Mouse (Mus musculus): ENCODE data around the gene Chdh. TPM values are rescaled to one million over a fixed set of nuclear protein-coding genes. Genes with fewer than 3 reads are reported as not detected.

Chdh gene
- polyA plus RNA-seq, 1 experiment from 2014 or later, result 1.2 TPM

- Histone ChIP-seq H3K9me3 (replicated peaks; ENCODE audit: control insufficient read depth, low read length) (no peaks in the 10 kb centered on the region), H3K4me1 (ENCODE audit: control insufficient read depth, insufficient read depth, low read length) (0 out of 2 replicates have a peak, but pooled peaks cover 4% of the 10 kb centered on the region), H3K4me3 (replicated peaks; ENCODE audit: low read length) (no peak overlapping the region), H3K9ac (ENCODE audit: low read length) (no peak overlapping the region), H3K4me2 (ENCODE audit: low read depth, low read length) (no peak overlapping the region), H3K36me3 (ENCODE audit: control insufficient read depth, insufficient read depth, low read length) (peaks cover 13% of the 10 kb centered on the region), H3K27me3 (ENCODE audit: control insufficient read depth, insufficient read depth, low read length) (no peaks in the 10 kb centered on the region; the same call in 1 of the 2 replicates), H3K27ac (ENCODE audit: low read length) (no peak overlapping the region)
- ATAC-seq (ENCODE audit: insufficient read depth, low FRiP score), result no peak
- 75% methylated on average over 13 of the region's 13 CpGs for WGBS
These were observed 9.9 kb upstream of the Chdh start for GRCm38 (mm10) chr14:29998747-29999474.

DNA sequence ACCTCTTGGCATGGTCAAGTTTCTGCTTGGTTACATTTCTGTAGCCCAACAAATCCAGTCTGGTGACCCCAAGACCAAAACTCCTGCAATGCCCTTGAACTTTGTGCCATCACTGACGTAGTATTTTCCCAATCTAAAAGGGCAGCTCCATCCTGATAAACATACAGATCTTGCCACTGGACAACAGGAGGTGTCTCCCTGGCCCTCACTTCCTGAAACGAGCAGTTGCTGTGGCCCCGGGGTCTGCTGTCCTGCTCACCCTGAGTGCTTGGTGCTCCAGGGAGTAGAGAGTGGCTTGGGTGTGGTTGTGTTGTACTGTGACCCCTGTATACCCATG lies 9.4 kb upstream of the Chdh start:
- H3K36me3 ChIP-seq (ENCODE audit: control insufficient read depth, insufficient read depth, low read length), result peaks cover 9% of the 10 kb centered on the region; the same call in 1 of the 2 replicates
- no peak overlapping the region for H3K4me3 ChIP-seq (replicated peaks; ENCODE audit: low read length)
- ATAC-seq (ENCODE audit: insufficient read depth, low FRiP score), result no peak
- H3K27ac ChIP-seq (ENCODE audit: low read length), result no peak overlapping the region
- WGBS, result 79% methylated on average over 3 of the region's 3 CpGs
- no peaks in the 10 kb centered on the region; the same call in 1 of the 2 replicates for H3K27me3 ChIP-seq (ENCODE audit: control insufficient read depth, insufficient read depth, low read length)
- no peak overlapping the region for H3K4me2 ChIP-seq (ENCODE audit: low read depth, low read length)
- no peaks in the 10 kb centered on the region for H3K9me3 ChIP-seq (replicated peaks; ENCODE audit: control insufficient read depth, low read length)
- 0 out of 2 replicates have a peak, but pooled peaks cover 4% of the 10 kb centered on the region for H3K4me1 ChIP-seq (ENCODE audit: control insufficient read depth, insufficient read depth, low read length)
- H3K9ac ChIP-seq (ENCODE audit: low read length), result no peak overlapping the region

- H3K4me2 ChIP-seq (ENCODE audit: low read depth, low read length), result no peak overlapping the region; the same call in 1 of the 2 replicates
- H3K9ac ChIP-seq (ENCODE audit: low read length), result no peak overlapping the region
- no peak overlapping the region for H3K4me3 ChIP-seq (replicated peaks; ENCODE audit: low read length)
- H3K27me3 ChIP-seq (ENCODE audit: control insufficient read depth, insufficient read depth, low read length), result no peaks in the 10 kb centered on the region
- no peaks in the 10 kb centered on the region for H3K36me3 ChIP-seq (ENCODE audit: control insufficient read depth, insufficient read depth, low read length)
- H3K27ac ChIP-seq (ENCODE audit: low read length), result peak overlapping the region; percentile 30; the same call in 1 of the 2 replicates
- 0 out of 2 replicates have a peak, but pooled peaks cover 16% of the 10 kb centered on the region for H3K4me1 ChIP-seq (ENCODE audit: control insufficient read depth, insufficient read depth, low read length)
- H3K9me3 ChIP-seq (replicated peaks; ENCODE audit: control insufficient read depth, low read length), result no peaks in the 10 kb centered on the region
- 56% methylated on average over 10 of the region's 10 CpGs for WGBS
- ATAC-seq (ENCODE audit: insufficient read depth, low FRiP score), result peak; percentile 38
These were observed 1.2 kb downstream of the Chdh start for GRCm38 (mm10) chr14:30009864-30010560.

- no peak overlapping the region for H3K4me3 ChIP-seq (replicated peaks; ENCODE audit: low read length)
- no peaks in the 10 kb centered on the region for H3K27me3 ChIP-seq (ENCODE audit: control insufficient read depth, insufficient read depth, low read length)
- H3K9ac ChIP-seq (ENCODE audit: low read length), result no peak overlapping the region
- H3K4me2 ChIP-seq (ENCODE audit: low read depth, low read length), result no peak overlapping the region
- no peak overlapping the region for H3K27ac ChIP-seq (ENCODE audit: low read length)
- 0 out of 2 replicates have a peak, but pooled peaks cover 16% of the 10 kb centered on the region for H3K4me1 ChIP-seq (ENCODE audit: control insufficient read depth, insufficient read depth, low read length)
- no peak for ATAC-seq (ENCODE audit: insufficient read depth, low FRiP score)
- WGBS, result 68% methylated on average over 10 of the region's 10 CpGs
- H3K36me3 ChIP-seq (ENCODE audit: control insufficient read depth, insufficient read depth, low read length), result no peaks in the 10 kb centered on the region
- no peaks in the 10 kb centered on the region for H3K9me3 ChIP-seq (replicated peaks; ENCODE audit: control insufficient read depth, low read length)
These were observed 3.2 kb downstream of the Chdh start for GRCm38 (mm10) chr14:30011886-30012560.

GRCm38 (mm10) chr14:30014487-30014886 lies 5.7 kb downstream of the Chdh start:
- Histone ChIP-seq H3K27me3 (ENCODE audit: control insufficient read depth, insufficient read depth, low read length) (no peaks in the 10 kb centered on the region), H3K4me3 (replicated peaks; ENCODE audit: low read length) (no peak overlapping the region), H3K4me1 (ENCODE audit: control insufficient read depth, insufficient read depth, low read length) (0 out of 2 replicates have a peak, but pooled peaks cover 7% of the 10 kb centered on the region), H3K4me2 (ENCODE audit: low read depth, low read length) (no peak overlapping the region), H3K9me3 (replicated peaks; ENCODE audit: control insufficient read depth, low read length) (no peaks in the 10 kb centered on the region), H3K27ac (ENCODE audit: low read length) (no peak overlapping the region), H3K36me3 (ENCODE audit: control insufficient read depth, insufficient read depth, low read length) (no peaks in the 10 kb centered on the region), H3K9ac (ENCODE audit: low read length) (no peak overlapping the region)
- ATAC-seq (ENCODE audit: insufficient read depth, low FRiP score), result no peak
- WGBS, result 62% methylated on average over 10 of the region's 10 CpGs

DNA sequence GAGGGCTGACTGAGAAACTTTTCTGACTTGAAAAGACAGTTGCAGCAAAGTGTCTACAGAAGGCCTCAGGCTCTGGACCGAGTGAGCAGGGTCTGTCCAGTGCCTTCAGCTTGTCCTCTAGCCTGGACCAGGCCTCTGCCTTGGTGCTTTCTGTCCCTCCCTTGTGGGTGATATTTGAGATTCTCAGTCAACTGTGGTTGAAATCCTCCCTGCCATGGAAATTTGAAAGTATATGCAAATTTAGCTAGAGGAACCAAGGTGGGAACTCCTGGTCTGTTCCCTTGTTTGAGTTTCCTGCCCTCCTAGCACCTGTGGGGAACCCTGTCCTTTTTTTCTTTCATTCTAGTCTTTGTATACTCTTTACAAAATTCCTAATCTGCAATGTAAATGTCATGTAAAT lies 6.2 kb downstream of the Chdh start:
- H3K9ac ChIP-seq (ENCODE audit: low read length), result no peak overlapping the region
- no peak overlapping the region for H3K27ac ChIP-seq (ENCODE audit: low read length)
- H3K27me3 ChIP-seq (ENCODE audit: control insufficient read depth, insufficient read depth, low read length), result no peaks in the 10 kb centered on the region
- H3K4me3 ChIP-seq (replicated peaks; ENCODE audit: low read length), result no peak overlapping the region
- H3K9me3 ChIP-seq (replicated peaks; ENCODE audit: control insufficient read depth, low read length), result no peaks in the 10 kb centered on the region
- no peak for ATAC-seq (ENCODE audit: insufficient read depth, low FRiP score)
- H3K4me1 ChIP-seq (ENCODE audit: control insufficient read depth, insufficient read depth, low read length), result 0 out of 2 replicates have a peak, but pooled peaks cover 4% of the 10 kb centered on the region
- H3K36me3 ChIP-seq (ENCODE audit: control insufficient read depth, insufficient read depth, low read length), result no peaks in the 10 kb centered on the region
- H3K4me2 ChIP-seq (ENCODE audit: low read depth, low read length), result no peak overlapping the region
- WGBS, result 58% methylated on average over 1 of the region's 1 CpGs

- H3K27ac ChIP-seq (ENCODE audit: low read length), result no peak overlapping the region
- WGBS, result 84% methylated on average over 5 of the region's 5 CpGs
- ATAC-seq (ENCODE audit: insufficient read depth, low FRiP score), result no peak
These were observed 7.8 kb downstream of the Chdh start for GRCm38 (mm10) chr14:30016666-30017065.

DNA sequence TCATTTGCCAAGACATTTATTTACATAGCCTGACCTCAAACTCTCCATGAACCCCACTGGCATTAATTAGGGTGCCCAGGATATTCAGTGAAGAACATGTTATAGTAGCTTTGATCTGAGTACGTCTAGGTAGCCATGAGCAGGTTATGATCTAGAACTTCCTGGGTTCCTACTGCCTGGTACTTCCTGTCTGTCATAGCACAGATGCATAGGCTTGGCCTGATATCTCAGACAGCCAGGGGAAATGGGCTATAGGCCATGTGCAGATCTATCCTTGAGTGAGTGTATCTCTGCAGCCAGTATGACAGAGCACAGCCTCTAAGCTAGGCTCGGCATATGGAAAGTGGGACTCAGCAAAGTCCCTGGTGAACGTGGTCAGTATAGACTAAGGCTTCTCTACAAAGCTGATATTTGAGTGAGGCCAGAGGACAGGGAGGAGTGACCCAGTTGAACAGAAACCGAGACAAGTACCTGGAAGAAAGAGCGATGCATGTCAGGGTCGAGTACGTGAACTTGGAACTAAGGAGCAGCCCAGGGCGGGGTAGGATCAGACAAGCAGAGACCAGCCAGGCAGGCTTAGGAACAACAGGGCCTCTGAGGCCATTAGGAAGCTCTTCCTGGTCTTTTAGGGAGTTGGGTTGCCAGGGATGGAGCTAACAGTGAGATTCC lies 9.1 kb downstream of the Chdh start:
- no peaks in the 10 kb centered on the region for H3K4me1 ChIP-seq (ENCODE audit: control insufficient read depth, insufficient read depth, low read length)
- H3K4me3 ChIP-seq (replicated peaks; ENCODE audit: low read length), result no peak overlapping the region
- H3K9me3 ChIP-seq (replicated peaks; ENCODE audit: control insufficient read depth, low read length), result no peaks in the 10 kb centered on the region
- no peak overlapping the region for H3K9ac ChIP-seq (ENCODE audit: low read length)
- WGBS, result 75% methylated on average over 8 of the region's 8 CpGs
- H3K27me3 ChIP-seq (ENCODE audit: control insufficient read depth, insufficient read depth, low read length), result no peaks in the 10 kb centered on the region
- H3K36me3 ChIP-seq (ENCODE audit: control insufficient read depth, insufficient read depth, low read length), result no peaks in the 10 kb centered on the region
- ATAC-seq (ENCODE audit: insufficient read depth, low FRiP score), result no peak
- H3K4me2 ChIP-seq (ENCODE audit: low read depth, low read length), result no peak overlapping the region
- H3K27ac ChIP-seq (ENCODE audit: low read length), result no peak overlapping the region

More at GRCm38 (mm10) chr14:30016666-30017065, 7.8 kb downstream of the Chdh start:
- Histone ChIP-seq H3K27me3 (ENCODE audit: control insufficient read depth, insufficient read depth, low read length) (no peaks in the 10 kb centered on the region), H3K36me3 (ENCODE audit: control insufficient read depth, insufficient read depth, low read length) (no peaks in the 10 kb centered on the region), H3K9ac (ENCODE audit: low read length) (no peak overlapping the region), H3K9me3 (replicated peaks; ENCODE audit: control insufficient read depth, low read length) (no peaks in the 10 kb centered on the region), H3K4me3 (replicated peaks; ENCODE audit: low read length) (no peak overlapping the region), H3K4me1 (ENCODE audit: control insufficient read depth, insufficient read depth, low read length) (no peaks in the 10 kb centered on the region), H3K4me2 (ENCODE audit: low read depth, low read length) (no peak overlapping the region)

All from stomach, embryonic 16.5 days (tissue).